Mouse (Mus musculus) midbrain, embryonic 14.5 days (tissue): Measurements from ENCODE around the gene Gde1. TPM values are rescaled to one million over a fixed set of nuclear protein-coding genes. Genes with fewer than 3 reads are reported as not detected.

Source experiments
- ATAC-seq: fragments of 200-750 bp; cut with Nextera tagmentation; 2 replicates; pipeline ENCODE4 v1.8.0; 2017; ENCODE audit warnings: moderate number of reproducible peaks, moderate library complexity; ENCODE audit not compliant: low FRiP score, low TSS enrichment
- DNase-seq: peaks from one replicate; pipeline ENCODE4 v3.0.0-alpha.2; 2015
- H3K27ac ChIP-seq: fragments of 300-500 bp; sonication (generic); replicated peaks from 2 replicates; pipeline ENCODE4 v1.5.1; 2014; ENCODE audit warnings: mild to moderate bottlenecking, low read depth, low read length, moderate library complexity
- H3K27me3 ChIP-seq: fragments of 300-500 bp; sonication (generic); 2 replicates; pipeline ENCODE4 v1.6.1; 2014; ENCODE audit warnings: low read length, control low read depth, mixed read lengths; ENCODE audit not compliant: control insufficient read depth, insufficient read depth
- H3K36me3 ChIP-seq: fragments of 300-500 bp; sonication (generic); 2 replicates; pipeline ENCODE4 v1.6.1; 2014; ENCODE audit warnings: low read length, control low read depth; ENCODE audit not compliant: control insufficient read depth, insufficient read depth
- H3K4me1 ChIP-seq: fragments of 300-500 bp; sonication (generic); 2 replicates; pipeline ENCODE4 v1.6.1; 2014; ENCODE audit warnings: mild to moderate bottlenecking, antibody characterized with exemption, low read length, control low read depth; ENCODE audit not compliant: control insufficient read depth, insufficient read depth
- H3K4me2 ChIP-seq: fragments of 300-500 bp; sonication (generic); 2 replicates; pipeline ENCODE4 v1.6.1; 2014; ENCODE audit warnings: mild to moderate bottlenecking, low read length, moderate library complexity
- H3K4me3 ChIP-seq: fragments of 300-500 bp; sonication (generic); replicated peaks from 2 replicates; pipeline ENCODE4 v1.5.1; 2014; ENCODE audit warnings: low read depth, low read length
- H3K9ac ChIP-seq: fragments of 300-500 bp; sonication (generic); replicated peaks from 2 replicates; pipeline ENCODE4 v1.6.1; 2014; ENCODE audit warnings: mild to moderate bottlenecking, low read length, moderate library complexity
- H3K9me3 ChIP-seq: fragments of 300-500 bp; sonication (generic); 2 replicates; pipeline ENCODE4 v1.6.1; 2016; ENCODE audit warnings: low read length, control low read depth, mixed read lengths; ENCODE audit not compliant: control insufficient read depth
- WGBS: fragments of 180-500 bp; shearing (Covaris S2); extraction: QIAGEN DNeasy Blood & Tissue Kit; methylation state at CpG from one replicate; pipeline ENCODE4 v1.1.7; 2014; 5-methylcytosine and 5-hydroxymethylcytosine counted together
- polyA plus RNA-seq: library from polyadenylated mRNA; unstranded; fragments of >200 nt; fragmentation: Nextera tagmentation; extraction: Ambion mirVana; gene quantifications from 2 replicates; pipeline ENCODE4 v1.2.1, GENCODE M21; 2014

The Gde1 gene
- polyA plus RNA-seq, 1 experiment from 2014 or later = 200 TPM

DNA sequence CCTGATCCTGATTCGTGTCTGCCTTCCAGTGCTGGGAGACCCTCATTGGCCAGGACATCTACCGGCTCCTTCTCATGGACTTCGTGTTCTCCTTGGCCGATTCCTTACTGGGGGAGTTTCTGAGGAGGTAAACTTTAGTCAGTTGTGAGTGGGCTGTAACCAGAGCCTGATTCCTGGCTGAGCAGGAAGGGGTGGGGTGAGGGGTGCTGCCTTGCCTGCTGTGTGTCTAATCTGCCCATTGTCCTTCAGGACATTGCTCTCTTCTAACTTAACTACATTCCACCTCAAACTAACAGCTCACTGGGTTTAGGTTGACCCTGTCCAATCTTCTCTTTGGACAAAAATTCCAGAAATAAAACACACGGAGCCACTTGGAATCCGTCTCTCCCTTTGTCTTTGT lies 48.8 kb downstream of the Gde1 start:
- DNase-seq (no peak), ATAC-seq (no peak)
- Histone ChIP-seq H3K9ac (no peak overlapping the region), H3K4me2 (no peak overlapping the region), H3K27me3 (no peaks in the 10 kb centered on the region), H3K4me3 (no peak overlapping the region), H3K4me1 (no peaks in the 10 kb centered on the region), H3K9me3 (no peaks in the 10 kb centered on the region), H3K27ac (no peak overlapping the region), H3K36me3 (no peaks in the 10 kb centered on the region)
- WGBS = 10% methylated on average over 6 of the region's 6 CpGs

DNA sequence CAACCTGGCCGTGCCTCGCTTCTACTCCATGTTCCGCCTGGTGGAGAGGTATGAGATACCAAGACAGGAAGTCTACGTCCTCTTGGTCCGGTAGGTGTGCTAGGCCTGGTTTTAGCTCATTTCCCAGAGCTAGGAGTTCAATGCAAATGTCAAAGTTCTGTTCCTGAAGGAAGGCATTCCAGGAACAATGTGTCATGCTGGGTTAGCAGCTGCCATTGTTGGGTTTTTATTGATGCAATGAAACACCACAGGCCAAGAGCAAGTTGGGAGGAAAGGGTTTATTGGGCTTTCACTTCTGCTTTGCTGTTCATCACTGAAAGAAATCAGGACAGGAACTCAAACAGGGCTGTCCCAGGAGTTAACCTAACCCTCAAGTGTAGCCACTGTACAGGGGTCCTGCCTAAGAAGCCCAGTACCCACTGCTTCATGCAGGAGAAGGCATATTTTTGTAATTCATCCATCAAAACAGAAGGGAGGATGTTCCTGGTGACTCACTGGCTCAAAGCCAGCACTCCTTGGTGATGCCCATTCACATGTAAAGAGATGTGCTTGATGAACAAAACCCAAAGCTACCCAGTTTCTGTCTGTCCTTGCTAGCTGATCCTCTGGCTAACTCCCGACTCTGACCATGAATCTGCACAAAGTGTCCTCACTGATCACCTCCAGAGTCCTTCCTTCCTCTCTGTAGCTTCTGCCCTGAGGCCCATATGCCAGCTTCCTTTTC lies 52.8 kb downstream of the Gde1 start:
- H3K4me3 ChIP-seq = no peak overlapping the region

DNA sequence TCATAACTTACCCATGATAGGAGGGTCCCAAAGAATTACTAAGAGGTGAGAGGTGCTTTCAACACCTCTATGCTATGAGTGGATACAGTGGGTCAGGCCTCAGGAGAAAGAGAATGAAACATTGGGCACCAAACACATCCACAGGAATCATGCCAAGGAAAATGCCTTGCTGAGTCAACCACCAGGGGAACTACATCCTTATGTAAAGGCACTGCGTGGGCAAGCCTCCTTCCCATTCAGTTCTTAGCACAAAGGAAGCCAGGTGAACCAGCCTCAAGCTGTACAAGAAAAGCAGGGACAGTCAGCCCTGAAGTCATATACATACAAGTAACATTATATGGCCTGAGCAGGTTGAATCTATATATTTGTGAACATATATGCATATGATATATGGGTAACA lies 54.7 kb downstream of the Gde1 start:
- Histone ChIP-seq H3K27me3 (no peaks in the 10 kb centered on the region), H3K9me3 (no peaks in the 10 kb centered on the region), H3K36me3 (no peaks in the 10 kb centered on the region), H3K4me2 (no peak overlapping the region), H3K4me3 (no peak overlapping the region), H3K9ac (no peak overlapping the region), H3K27ac (no peak overlapping the region), H3K4me1 (no peaks in the 10 kb centered on the region)
- 90% methylated on average over 1 of the region's 1 CpGs for WGBS
- DNase-seq = no peak
- no peak for ATAC-seq

More for the DNA sequence above, 52.8 kb downstream of the Gde1 start:
- Histone ChIP-seq H3K4me2 (no peak overlapping the region), H3K36me3 (no peaks in the 10 kb centered on the region), H3K27me3 (no peaks in the 10 kb centered on the region), H3K9me3 (no peaks in the 10 kb centered on the region), H3K9ac (no peak overlapping the region), H3K4me1 (no peaks in the 10 kb centered on the region), H3K27ac (no peak overlapping the region)
- ATAC-seq (no peak), DNase-seq (no peak)
- WGBS = 85% methylated on average over 6 of the region's 6 CpGs

DNA sequence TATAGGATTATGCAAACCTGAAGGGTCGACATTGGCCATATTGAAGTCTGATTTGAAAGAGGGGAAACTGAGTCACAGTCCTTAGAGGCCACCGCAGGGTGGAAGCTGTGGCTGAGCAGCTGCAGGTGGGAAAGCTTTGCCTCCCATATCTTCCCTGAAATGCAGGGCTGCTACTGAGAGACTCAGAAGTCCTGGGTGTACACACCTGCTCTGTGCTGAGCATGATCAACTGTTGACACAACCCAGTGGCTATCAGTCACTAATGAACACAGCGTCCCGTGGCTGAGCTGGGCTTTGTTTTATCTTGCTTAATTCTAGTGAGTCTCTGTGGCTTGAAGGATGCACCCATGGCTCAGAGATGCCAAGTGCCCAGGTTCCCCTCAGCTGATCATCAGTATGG lies 55.5 kb downstream of the Gde1 start:
- DNase-seq = no peak
- no peak overlapping the region for H3K4me2 ChIP-seq
- H3K36me3 ChIP-seq = no peaks in the 10 kb centered on the region
- H3K27me3 ChIP-seq = no peaks in the 10 kb centered on the region
- no peaks in the 10 kb centered on the region for H3K9me3 ChIP-seq
- H3K27ac ChIP-seq = no peak overlapping the region
- no peak overlapping the region for H3K4me3 ChIP-seq
- no peaks in the 10 kb centered on the region for H3K4me1 ChIP-seq
- no peak overlapping the region for H3K9ac ChIP-seq
- no peak for ATAC-seq
- 87% methylated on average over 4 of the region's 4 CpGs for WGBS

DNA sequence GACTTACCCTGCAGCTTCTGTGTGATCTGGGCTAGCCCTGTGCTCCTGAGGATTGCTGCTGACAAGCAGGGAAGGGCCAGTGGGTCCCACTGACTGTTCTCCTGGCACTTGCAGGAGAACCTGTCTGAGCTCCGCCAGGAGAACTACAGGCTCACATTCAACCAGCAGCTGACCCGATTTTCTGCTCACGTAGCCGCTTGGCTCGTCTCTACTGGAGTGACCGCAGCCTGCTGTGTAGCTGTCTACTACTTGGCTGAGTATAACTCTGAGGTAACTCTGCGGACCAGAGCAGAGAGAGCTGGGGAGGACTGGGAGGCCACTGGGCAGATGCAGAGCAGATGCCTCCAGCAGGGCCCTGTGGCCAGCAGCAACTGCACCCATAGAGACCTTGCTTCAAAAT lies 56.2 kb downstream of the Gde1 start:
- 81% methylated on average over 7 of the region's 7 CpGs for WGBS
- no peaks in the 10 kb centered on the region for H3K27me3 ChIP-seq
- no peak for ATAC-seq

DNA sequence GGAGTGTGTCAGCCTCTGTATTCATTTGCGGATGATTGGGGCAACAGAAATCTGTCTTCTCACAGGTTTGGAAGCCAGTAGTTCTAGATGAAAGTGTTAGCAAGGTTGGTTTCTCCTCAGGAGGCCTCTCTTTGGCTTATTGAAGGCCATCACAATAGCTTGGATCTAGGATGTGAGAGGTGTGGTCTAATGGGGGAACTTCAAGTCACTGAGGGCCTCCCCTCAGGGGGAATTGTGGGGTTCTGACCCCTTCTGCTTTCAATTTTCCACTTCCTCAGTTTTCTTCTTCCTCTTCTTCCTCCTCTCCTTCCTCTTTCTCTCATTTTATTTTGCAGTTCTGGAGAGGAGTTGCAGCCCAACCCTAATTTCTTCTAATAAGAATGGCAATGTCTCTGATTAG lies 59.3 kb downstream of the Gde1 start:
- 90% methylated on average over 1 of the region's 1 CpGs for WGBS
- DNase-seq (no peak), ATAC-seq (no peak)
- no peak overlapping the region for H3K4me2 ChIP-seq
- H3K36me3 ChIP-seq = no peaks in the 10 kb centered on the region
- H3K9ac ChIP-seq = no peak overlapping the region
- H3K27me3 ChIP-seq = no peaks in the 10 kb centered on the region
- H3K9me3 ChIP-seq = no peaks in the 10 kb centered on the region
- H3K27ac ChIP-seq = no peak overlapping the region
- H3K4me1 ChIP-seq = no peaks in the 10 kb centered on the region
- H3K4me3 ChIP-seq = no peak overlapping the region

More for the DNA sequence above, 56.2 kb downstream of the Gde1 start:
- no peaks in the 10 kb centered on the region for H3K36me3 ChIP-seq
- no peak overlapping the region for H3K4me3 ChIP-seq
- no peak overlapping the region for H3K4me2 ChIP-seq
- no peaks in the 10 kb centered on the region for H3K9me3 ChIP-seq
- no peak for DNase-seq
- no peak overlapping the region for H3K9ac ChIP-seq
- H3K27ac ChIP-seq = no peak overlapping the region
- H3K4me1 ChIP-seq = no peaks in the 10 kb centered on the region

Other genes with a start within 250 kb of the Gde1 start
- gene Itpripl2, start 213.8 kb downstream of the Gde1 start, polyA plus RNA-seq = 0.28 and 0.63 TPM in 2 replicates
- 93.7 and 103 TPM in 2 replicates for gene Coq7, start 172.4 kb downstream of the Gde1 start, polyA plus RNA-seq
- gene Tmc7, start 121.0 kb downstream of the Gde1 start, polyA plus RNA-seq = 4.3 and 5.9 TPM in 2 replicates
- 0.15 and 0.28 TPM in 2 replicates for gene Tmc5, start 108.5 kb downstream of the Gde1 start, polyA plus RNA-seq
- 17.4 and 20.1 TPM in 2 replicates for gene Ccp110, start 6.8 kb upstream of the Gde1 start, polyA plus RNA-seq
- 83.6 and 101 TPM in 2 replicates for gene Vps35l, start 34.4 kb upstream of the Gde1 start, polyA plus RNA-seq
- gene Iqck, start 150.0 kb upstream of the Gde1 start, polyA plus RNA-seq = 3.8 and 3.9 TPM in 2 replicates
- 64.9 and 69.5 TPM in 2 replicates for gene Knop1, start 150.5 kb upstream of the Gde1 start, polyA plus RNA-seq